Mouse (Mus musculus) heart, postnatal 0 days (tissue): ENCODE measurements around the gene Nckap5. TPM values are rescaled to one million over a fixed set of nuclear protein-coding genes. Genes with fewer than 3 reads are reported as not detected.

Source experiments
- ATAC-seq: fragments of 200-750 bp; cut with Nextera tagmentation; 2 replicates; pipeline ENCODE4 v1.8.0; 2017; ENCODE audit warnings: low read depth, moderate number of reproducible peaks, moderate library complexity; ENCODE audit not compliant: insufficient read depth
- DNase-seq: peaks from one replicate; pipeline ENCODE4 v3.0.0-alpha.2; 2016; ENCODE audit warnings: low spot score
- H3K27ac ChIP-seq: fragments of 300-500 bp; sonication (generic); 2 replicates; pipeline ENCODE4 v1.5.1; 2014; ENCODE audit warnings: low read depth, mild to moderate bottlenecking
- H3K27me3 ChIP-seq: fragments of 300-500 bp; sonication (generic); 2 replicates; pipeline ENCODE4 v1.6.1; 2014; ENCODE audit warnings: low read length, mixed read lengths; ENCODE audit not compliant: control insufficient read depth, insufficient read depth
- H3K36me3 ChIP-seq: fragments of 300-500 bp; sonication (generic); replicated peaks from 2 replicates; pipeline ENCODE4 v1.6.1; 2014; ENCODE audit warnings: low read length, mixed read lengths; ENCODE audit not compliant: control insufficient read depth, insufficient read depth
- H3K4me1 ChIP-seq: fragments of 300-500 bp; sonication (generic); 2 replicates; pipeline ENCODE4 v1.6.1; 2014; ENCODE audit warnings: antibody characterized with exemption; ENCODE audit not compliant: control insufficient read depth, insufficient read depth
- H3K4me2 ChIP-seq: fragments of 300-500 bp; sonication (generic); 2 replicates; pipeline ENCODE4 v1.6.1; 2014; ENCODE audit warnings: low read depth, mild to moderate bottlenecking, low read length, moderate library complexity
- H3K4me3 ChIP-seq: fragments of 300-500 bp; sonication (generic); 2 replicates; pipeline ENCODE4 v1.5.1; 2014; ENCODE audit warnings: low read depth, low read length
- H3K9ac ChIP-seq: fragments of 300-500 bp; sonication (generic); replicated peaks from 2 replicates; pipeline ENCODE4 v1.6.1; 2014; ENCODE audit warnings: low read depth, low read length, mixed read lengths
- H3K9me3 ChIP-seq: fragments of 300-500 bp; sonication (generic); replicated peaks from 2 replicates; pipeline ENCODE4 v1.6.1; 2016; ENCODE audit warnings: low read length; ENCODE audit not compliant: control insufficient read depth
- CTCF ChIP-seq: IDR thresholded peaks from 2 replicates; pipeline ENCODE4 v1.5.1; 2016; ENCODE audit warnings: antibody characterized with exemption, control low read depth, low read depth
- EP300 ChIP-seq: IDR thresholded peaks from 2 replicates; pipeline ENCODE4 v1.6.1; 2016; ENCODE audit warnings: antibody characterized with exemption, low read depth
- WGBS: fragments of 180-500 bp; shearing (Covaris S2); extraction: QIAGEN DNeasy Blood & Tissue Kit; methylation state at CpG from one replicate; pipeline ENCODE4 v1.1.7; 2014; 5-methylcytosine and 5-hydroxymethylcytosine counted together
- polyA plus RNA-seq: library from polyadenylated mRNA; unstranded; fragments of >200 nt; fragmentation: Nextera tagmentation; extraction: Ambion mirVana; gene quantifications from 2 replicates; pipeline ENCODE4 v1.2.1, GENCODE M21; 2015
- total RNA-seq: library from RNA; depleted of rRNA; stranded (reverse); fragments of >200 nt; gene quantifications from 2 replicates; pipeline ENCODE4 v1.2.3, GENCODE M21; 2014; ENCODE audit warnings: low replicate concordance

Nckap5 gene
- total and polyA plus RNA-seq, 2 experiments from 2014 or later = 4.6 to 14.5 TPM

- TF ChIP-seq EP300 = no peak
- TF ChIP-seq CTCF = no peak
- no peak overlapping the region for H3K27ac ChIP-seq
- no peak for ATAC-seq
Observed at GRCm38 (mm10) chr1:126752247-126753037, 78.2 kb downstream of the Nckap5 start.

GRCm38 (mm10) chr1:126751137-126751536 is 79.5 kb downstream of the Nckap5 start:
- Histone ChIP-seq H3K4me3 (no peak overlapping the region), H3K36me3 (no peaks in the 10 kb centered on the region), H3K9ac (no peak overlapping the region), H3K9me3 (no peaks in the 10 kb centered on the region), H3K4me2 (no peak overlapping the region), H3K27ac (no peak overlapping the region), H3K27me3 (no peaks in the 10 kb centered on the region), H3K4me1 (no peaks in the 10 kb centered on the region)
- ATAC-seq (no peak), DNase-seq (no peak)
- TF ChIP-seq CTCF (no peak), EP300 (no peak)
- 90% methylated on average over 6 of the region's 6 CpGs for WGBS

More at GRCm38 (mm10) chr1:126752247-126753037, 78.2 kb downstream of the Nckap5 start:
- Histone ChIP-seq H3K4me1 (no peaks in the 10 kb centered on the region), H3K27me3 (no peaks in the 10 kb centered on the region), H3K9me3 (no peaks in the 10 kb centered on the region), H3K9ac (no peak overlapping the region), H3K36me3 (no peaks in the 10 kb centered on the region), H3K4me2 (no peak overlapping the region), H3K4me3 (no peak overlapping the region)
- DNase-seq = no peak
- WGBS = 72% methylated on average over 13 of the region's 13 CpGs

DNA sequence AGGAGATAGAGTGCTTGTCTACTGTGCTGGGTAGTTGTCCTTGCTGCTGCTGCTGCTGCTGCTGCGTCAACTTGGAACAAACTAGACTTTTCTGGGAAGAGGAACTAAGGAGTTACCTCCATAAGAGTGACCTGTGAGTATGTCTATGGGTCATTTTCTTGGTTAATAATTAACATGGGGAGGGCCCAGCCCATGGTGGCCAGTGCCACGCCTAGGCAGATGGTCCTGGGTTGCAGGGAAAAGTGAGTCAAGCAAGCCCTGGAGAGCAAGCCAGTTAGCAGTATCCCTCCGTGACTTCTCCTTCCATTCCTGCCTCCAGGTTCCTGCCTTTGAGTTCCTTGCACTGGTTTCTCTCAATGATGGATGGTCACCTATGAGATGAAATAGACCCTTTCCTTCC is 80.4 kb downstream of the Nckap5 start:
- no peak for TF ChIP-seq EP300
- no peak for TF ChIP-seq CTCF
- Histone ChIP-seq H3K9ac (no peak overlapping the region), H3K27ac (no peak overlapping the region), H3K36me3 (no peaks in the 10 kb centered on the region), H3K4me2 (no peak overlapping the region), H3K4me1 (no peaks in the 10 kb centered on the region), H3K9me3 (no peaks in the 10 kb centered on the region), H3K4me3 (no peak overlapping the region), H3K27me3 (no peaks in the 10 kb centered on the region)
- WGBS = 88% methylated on average over 3 of the region's 3 CpGs
- DNase-seq (no peak), ATAC-seq (no peak)

DNA sequence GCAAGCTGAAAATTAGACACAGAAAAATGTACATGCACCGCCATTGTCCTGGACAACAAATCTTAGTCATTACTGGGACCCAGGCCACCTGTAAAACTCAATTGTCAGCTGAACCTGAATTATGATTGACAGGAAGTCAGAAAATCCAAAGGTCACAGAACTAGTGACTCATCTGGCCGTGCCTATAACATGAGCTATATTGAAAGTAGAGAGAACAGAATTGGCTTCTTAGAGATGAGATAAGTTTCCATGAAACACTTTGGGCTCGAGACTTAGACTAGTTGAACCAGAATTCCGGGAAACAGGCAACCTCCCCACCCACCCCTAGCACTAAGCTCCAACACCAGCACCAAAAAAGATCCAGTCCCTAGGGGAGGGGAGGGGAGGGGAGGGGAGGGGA is 82.7 kb downstream of the Nckap5 start:
- no peak overlapping the region for H3K4me3 ChIP-seq
- 55% methylated on average over 4 of the region's 4 CpGs for WGBS
- H3K27ac ChIP-seq = no peak overlapping the region
- DNase-seq (no peak), ATAC-seq (no peak)
- H3K4me2 ChIP-seq = no peak overlapping the region
- TF ChIP-seq EP300 (no peak), CTCF (no peak)
- no peak overlapping the region for H3K9ac ChIP-seq
- no peaks in the 10 kb centered on the region for H3K36me3 ChIP-seq
- no peaks in the 10 kb centered on the region for H3K27me3 ChIP-seq
- H3K4me1 ChIP-seq = no peaks in the 10 kb centered on the region
- no peaks in the 10 kb centered on the region for H3K9me3 ChIP-seq

DNA sequence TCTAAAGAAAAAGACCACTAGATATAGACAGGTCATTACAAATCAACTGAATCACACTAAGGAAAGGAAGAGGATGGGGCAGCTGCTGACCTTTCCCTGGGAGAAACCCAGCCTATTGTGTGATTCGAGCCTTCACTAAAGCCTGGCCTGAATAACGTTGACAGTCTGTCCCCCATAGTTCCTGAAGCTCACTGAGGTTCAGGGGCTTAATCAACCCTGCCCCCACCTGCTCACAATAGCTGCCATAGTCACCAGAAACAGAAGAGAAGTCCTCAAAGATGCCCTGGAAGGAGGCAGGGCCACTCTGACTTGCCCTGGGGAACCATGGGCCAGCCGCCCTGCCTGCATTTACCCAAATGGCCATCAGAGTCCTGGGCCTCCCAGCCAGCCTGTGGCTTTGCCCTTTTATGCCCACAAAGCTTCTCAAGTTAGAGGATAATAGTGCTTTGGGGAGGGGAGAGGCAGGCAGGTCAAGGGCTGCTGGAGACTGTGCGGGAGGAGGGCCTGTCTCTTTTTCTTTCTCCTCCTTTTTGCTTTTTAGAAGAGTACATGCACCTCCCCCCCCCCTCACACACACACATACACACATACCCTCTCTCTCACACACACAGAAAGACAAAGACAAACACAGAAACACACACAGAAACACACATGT is 85.0 kb downstream of the Nckap5 start:
- H3K36me3 ChIP-seq = no peaks in the 10 kb centered on the region
- H3K4me2 ChIP-seq = no peak overlapping the region
- H3K27ac ChIP-seq = no peak overlapping the region
- no peak overlapping the region for H3K9ac ChIP-seq
- no peak overlapping the region for H3K4me3 ChIP-seq
- no peaks in the 10 kb centered on the region for H3K9me3 ChIP-seq
- no peaks in the 10 kb centered on the region for H3K4me1 ChIP-seq
- H3K27me3 ChIP-seq = no peaks in the 10 kb centered on the region
- ATAC-seq = no peak
- no peak for TF ChIP-seq CTCF
- no peak for TF ChIP-seq EP300
- WGBS = 68% methylated on average over 4 of the region's 4 CpGs
- no peak for DNase-seq
